Mouse (Mus musculus) spleen, adult 2 months (tissue): Measurements from ENCODE around the gene Fubp1.

Experiments used
- CTCF ChIP-seq: fragments of 200-500 bp; IDR thresholded peaks from 2 replicates; pipeline ENCODE4 v1.5.1; 2011; ENCODE audit warnings: mild to moderate bottlenecking, inconsistent platforms; ENCODE audit not compliant: insufficient read depth, insufficient read length, insufficient replicate concordance; ENCODE audit errors: extremely low read depth
- POLR2A ChIP-seq: fragments of 200-500 bp; IDR thresholded peaks from 2 replicates; pipeline ENCODE4 v1.6.1; 2011; ENCODE audit warnings: low read depth, low read length, inconsistent platforms

DNA sequence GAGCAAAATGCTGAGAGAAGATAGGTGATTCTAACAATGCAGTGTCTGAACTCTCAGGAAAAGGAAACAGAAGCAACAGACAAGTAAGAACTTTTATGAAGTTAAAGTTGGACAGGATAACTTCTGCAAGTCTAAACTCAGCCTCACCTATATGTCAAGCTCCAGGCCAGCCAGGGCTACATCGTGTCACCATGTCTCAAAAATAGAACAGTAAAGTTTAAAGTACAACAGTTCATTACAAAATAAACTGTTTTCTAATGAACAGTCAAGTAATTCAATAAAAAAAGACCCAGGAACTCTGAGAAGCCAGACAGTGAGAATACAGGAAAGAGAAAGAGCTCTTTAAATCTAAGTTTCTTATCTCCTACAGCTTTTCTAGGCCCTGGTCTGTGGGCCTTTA lies 40.3 kb downstream of the Fubp1 start:
- TF ChIP-seq CTCF = no peak
- TF ChIP-seq POLR2A = no peak
